Mouse (Mus musculus): ENCODE measurements around the gene Trak1. TPM values are rescaled to one million over a fixed set of nuclear protein-coding genes. Genes with fewer than 3 reads are reported as not detected.
"Not testable (repeated sequence)": the region's sequence is repeated elsewhere in the genome, so short reads cannot be mapped to it uniquely, and the experiment has no call there.

Trak1 gene
- total RNA-seq, 4 experiments from 2014 or later = 294 to 334 (median 302) TPM

GRCm38 (mm10) chr9:121429592-121429991 lies 132.3 kb downstream of the Trak1 start:
- DNase-seq (ENCODE audit: low spot score) = no peak

- DNase-seq (ENCODE audit: low spot score) = no peak
Observed at GRCm38 (mm10) chr9:121430379-121430778, 133.1 kb downstream of the Trak1 start.

- DNase-seq (ENCODE audit: low spot score) = no peak
Observed at GRCm38 (mm10) chr9:121433745-121434528, 136.6 kb downstream of the Trak1 start.

GRCm38 (mm10) chr9:121435332-121435956 lies 138.1 kb downstream of the Trak1 start:
- DNase-seq (ENCODE audit: low spot score) = no peak

- DNase-seq (ENCODE audit: low spot score) = no peak
Observed at GRCm38 (mm10) chr9:121436501-121436900, 139.2 kb downstream of the Trak1 start.

GRCm38 (mm10) chr9:121442145-121442544 lies 144.8 kb downstream of the Trak1 start:
- DNase-seq (ENCODE audit: low spot score) = no peak

GRCm38 (mm10) chr9:121443696-121444366 lies 146.5 kb downstream of the Trak1 start:
- DNase-seq (ENCODE audit: low spot score) = no peak

- no peak for DNase-seq (ENCODE audit: low spot score)
Observed at GRCm38 (mm10) chr9:121444367-121444707, 147.0 kb downstream of the Trak1 start.

- no peak for DNase-seq (ENCODE audit: low spot score)
Observed at GRCm38 (mm10) chr9:121445364-121445763, 148.1 kb downstream of the Trak1 start.

- DNase-seq (ENCODE audit: low spot score) = no peak
Observed at GRCm38 (mm10) chr9:121446431-121446831, 149.1 kb downstream of the Trak1 start.

- not testable (repeated sequence) for DNase-seq (ENCODE audit: low spot score)
Observed at GRCm38 (mm10) chr9:121452342-121452942, 155.1 kb downstream of the Trak1 start.

GRCm38 (mm10) chr9:121454891-121455290 lies 157.6 kb downstream of the Trak1 start:
- no peak for DNase-seq (ENCODE audit: low spot score)

GRCm38 (mm10) chr9:121456739-121457515 lies 159.6 kb downstream of the Trak1 start:
- DNase-seq (ENCODE audit: low spot score) = no peak

GRCm38 (mm10) chr9:121458466-121458865 lies 161.2 kb downstream of the Trak1 start:
- DNase-seq (ENCODE audit: low spot score) = no peak

- no peak for DNase-seq (ENCODE audit: low spot score)
Observed at GRCm38 (mm10) chr9:121459950-121460349, 162.6 kb downstream of the Trak1 start.

- no peak for DNase-seq (ENCODE audit: low spot score)
Observed at GRCm38 (mm10) chr9:121460527-121460926, 163.2 kb downstream of the Trak1 start.

- no peak for DNase-seq (ENCODE audit: low spot score)
Observed at GRCm38 (mm10) chr9:121467460-121467859, 170.2 kb downstream of the Trak1 start.

- DNase-seq (ENCODE audit: low spot score) = no peak
Observed at GRCm38 (mm10) chr9:121469711-121470110, 172.4 kb downstream of the Trak1 start.

GRCm38 (mm10) chr9:121474771-121475170 lies 177.5 kb downstream of the Trak1 start:
- DNase-seq (ENCODE audit: low spot score) = no peak

GRCm38 (mm10) chr9:121475488-121476452 lies 178.5 kb downstream of the Trak1 start:
- no peak for DNase-seq (ENCODE audit: low spot score)
